20 mouse cellular contexts compared by ENCODE assay signal in the genomic region with DNA sequence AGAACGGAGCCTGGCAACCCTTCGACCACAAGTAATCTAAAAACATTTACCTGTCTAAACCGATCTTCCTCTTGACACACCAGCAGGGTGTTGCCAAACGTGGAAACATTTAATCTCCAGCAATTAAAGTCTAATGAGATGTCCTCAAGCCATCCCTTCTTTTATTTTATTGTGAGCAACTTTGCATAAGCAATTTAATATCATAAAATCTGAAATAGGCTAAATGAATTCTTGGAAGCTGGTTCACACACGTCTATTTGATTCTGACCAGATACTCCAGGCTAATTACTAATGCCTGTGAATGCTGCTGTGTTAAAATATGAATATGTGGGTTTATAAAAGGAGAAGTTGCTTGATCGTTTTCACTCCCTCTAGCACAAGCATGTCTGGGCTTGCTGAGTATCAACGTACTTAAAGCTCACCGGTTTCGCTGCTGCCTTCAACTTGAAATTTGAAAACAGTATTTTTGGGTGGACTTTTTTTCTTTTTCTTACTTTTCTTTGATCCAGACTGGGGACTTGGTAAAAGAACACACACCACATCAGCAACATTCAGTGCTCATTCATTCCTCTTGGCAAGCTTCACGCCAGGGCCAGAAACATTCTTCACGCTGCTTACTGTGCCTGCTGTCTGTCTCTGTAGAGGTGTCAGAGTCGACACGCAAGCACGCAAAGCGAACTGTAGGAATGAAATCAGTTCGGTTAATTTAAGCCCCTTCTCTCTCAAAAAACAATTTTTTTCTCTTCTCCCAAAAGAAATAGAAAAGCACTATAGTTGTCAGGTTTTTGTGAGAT.
A peak's percentile ranks its signal among the peaks of the same experiment; 100 is the strongest.
DNase-seq lines count a peak whose midpoint lies in the region; ATAC-seq and TF ChIP-seq lines count a peak whose summit lies in the region.
"Had no signal": no experiment of that assay in that cellular context is flagged by ENCODE, and none has a peak within 500 bp of the region (broad histone marks: within the 10 kb centered on the region; RNA-seq: fewer than 3 reads in every experiment).

No protein-coding gene starts in this region.

- peak; percentile 79 for ATAC-seq in forebrain, postnatal 0 days
- no peak; the same call in 1 of the 2 replicates for ATAC-seq in forebrain, embryonic 15.5 days (replicated peaks)
- no peak for ATAC-seq in kidney, embryonic 16.5 days (ENCODE audit: low FRiP score, low TSS enrichment)
- peak; percentile 39; the same call in 1 of the 2 replicates for ATAC-seq in embryonic facial prominence, embryonic 15.5 days (ENCODE audit: insufficient number of reproducible peaks, low FRiP score, low TSS enrichment, low read depth)
- no peak for ATAC-seq in liver, postnatal 0 days
- ATAC-seq: forebrain, embryonic 13.5 days; midbrain, embryonic 15.5 days had no signal

- peak; percentile 28 for DNase-seq in forebrain, postnatal 0 days
- no peak for DNase-seq in kidney, adult 2 months
- DNase-seq in CH12.LX (ENCODE audit: extremely low read depth) = peak; percentile 32
- no peak for DNase-seq in liver, postnatal 0 days
- no peak for DNase-seq in urinary bladder, adult 18-20 months (ENCODE audit: low spot score in 2 of 2)
- DNase-seq: adrenal gland, adult 8-10 months; cerebellum, adult 2 months; kidney, adult 9 months; liver, embryonic 13.5 days; lung, postnatal 10 days had no signal

- no peak for TF ChIP-seq RAD21 in CH12.LX (IDR thresholded peaks at IDR 0.05; ENCODE audit: low read depth, low read length)

- TF ChIP-seq CTCF in forebrain, postnatal 0 days (IDR thresholded peaks at IDR 0.05; ENCODE audit: low read depth) = no peak
- no peak for TF ChIP-seq CTCF in kidney, adult 2 months (conservative IDR thresholded peaks at IDR 0.05; ENCODE audit: insufficient read depth, insufficient read length, low read depth, low read length)
- no peak for TF ChIP-seq CTCF in CH12.LX (conservative IDR thresholded peaks at IDR 0.05 in 1 of 2, IDR thresholded peaks at IDR 0.05 in 1 of 2; ENCODE audit: low read depth in 2 of 2, low read length in 2 of 2)
- TF ChIP-seq CTCF in liver, postnatal 0 days (IDR thresholded peaks at IDR 0.05; ENCODE audit: low read depth) = no peak

- H3K27me3 ChIP-seq in forebrain, postnatal 0 days (ENCODE audit: insufficient read depth, low read length) = no peaks in the 10 kb centered on the region
- H3K27me3 ChIP-seq in forebrain, embryonic 15.5 days = no peaks in the 10 kb centered on the region
- H3K27me3 ChIP-seq in kidney, embryonic 16.5 days (ENCODE audit: insufficient read depth, low read length) = no peaks in the 10 kb centered on the region
- H3K27me3 ChIP-seq in kidney, adult 2 months (replicated peaks; ENCODE audit: control insufficient read depth, insufficient read depth, low read length) = no peaks in the 10 kb centered on the region
- H3K27me3 ChIP-seq in CH12.LX (replicated peaks) = no peaks in the 10 kb centered on the region
- H3K27me3 ChIP-seq in embryonic facial prominence, embryonic 15.5 days = no peaks in the 10 kb centered on the region
- no peaks in the 10 kb centered on the region for H3K27me3 ChIP-seq in liver, postnatal 0 days (ENCODE audit: insufficient read depth, low read length)
- H3K27me3 ChIP-seq: forebrain, embryonic 13.5 days; heart, embryonic 12.5 days; liver, embryonic 13.5 days; megakaryocyte, embryonic 14.5 days; midbrain, embryonic 15.5 days had no signal

- H3K4me1 ChIP-seq in forebrain, postnatal 0 days (ENCODE audit: insufficient read depth) = 0 out of 2 replicates have a peak, but pooled peaks cover 4% of the 10 kb centered on the region
- H3K4me1 ChIP-seq in forebrain, embryonic 15.5 days = no peaks in the 10 kb centered on the region
- H3K4me1 ChIP-seq in kidney, embryonic 16.5 days (ENCODE audit: insufficient read depth, low read length) = no peaks in the 10 kb centered on the region; the same call in 1 of the 2 replicates
- H3K4me1 ChIP-seq in kidney, adult 2 months (ENCODE audit: control insufficient read depth, insufficient read depth, low read length) = no peaks in the 10 kb centered on the region
- peaks cover 4 to 30% of the 10 kb centered on the region in 2 experiments for H3K4me1 ChIP-seq in CH12.LX (ENCODE audit: control insufficient read depth in 1 of 2, insufficient read depth in 2 of 2)
- no peaks in the 10 kb centered on the region for H3K4me1 ChIP-seq in embryonic facial prominence, embryonic 15.5 days
- H3K4me1 ChIP-seq in liver, postnatal 0 days (ENCODE audit: insufficient read depth) = no peaks in the 10 kb centered on the region
- H3K4me1 ChIP-seq: forebrain, embryonic 13.5 days; hindbrain, embryonic 10.5 days; limb, embryonic 12.5 days; liver, embryonic 13.5 days; midbrain, embryonic 15.5 days had no signal

- H3K79me2 ChIP-seq in CH12.LX (replicated peaks; ENCODE audit: control insufficient read depth, extremely low read depth, insufficient read depth, poor library complexity, severe bottlenecking) = no peaks in the 10 kb centered on the region

- dilution Hi-C loops in CH12.LX (cut with MboI; ENCODE audit: extremely low pct_ligation_motif_present, extremely low pct_unique_long_range_greater_than_20kb, low sequenced_read_pairs) = no loop called here

- no peaks in the 10 kb centered on the region for H3K36me3 ChIP-seq in forebrain, postnatal 0 days (ENCODE audit: insufficient read depth)
- no peaks in the 10 kb centered on the region for H3K36me3 ChIP-seq in forebrain, embryonic 15.5 days
- H3K36me3 ChIP-seq in kidney, embryonic 16.5 days (ENCODE audit: insufficient read depth, low read length) = no peaks in the 10 kb centered on the region
- no peaks in the 10 kb centered on the region for H3K36me3 ChIP-seq in kidney, adult 2 months (ENCODE audit: control insufficient read depth, insufficient read depth, low read length)
- H3K36me3 ChIP-seq in CH12.LX (replicated peaks in 1 of 2; ENCODE audit: control insufficient read depth in 1 of 2, insufficient read depth in 1 of 2, low read length in 1 of 2) = no peaks in the 10 kb centered on the region
- no peaks in the 10 kb centered on the region for H3K36me3 ChIP-seq in embryonic facial prominence, embryonic 15.5 days
- no peaks in the 10 kb centered on the region for H3K36me3 ChIP-seq in liver, postnatal 0 days (replicated peaks; ENCODE audit: insufficient read depth, low read length)
- H3K36me3 ChIP-seq: heart, embryonic 12.5 days; hindbrain, embryonic 10.5 days; limb, embryonic 12.5 days; liver, embryonic 13.5 days; midbrain, embryonic 15.5 days had no signal

- no peak overlapping the region for H3K4me2 ChIP-seq in forebrain, postnatal 0 days (ENCODE audit: low read depth)
- H3K4me2 ChIP-seq in forebrain, embryonic 15.5 days (replicated peaks) = no peak overlapping the region
- no peak overlapping the region for H3K4me2 ChIP-seq in kidney, embryonic 16.5 days (replicated peaks; ENCODE audit: low read depth, low read length)
- H3K4me2 ChIP-seq in CH12.LX (ENCODE audit: insufficient read depth, low read depth, poor library complexity, severe bottlenecking) = no peak overlapping the region
- no peak overlapping the region for H3K4me2 ChIP-seq in embryonic facial prominence, embryonic 15.5 days (replicated peaks)
- no peak overlapping the region for H3K4me2 ChIP-seq in liver, postnatal 0 days (ENCODE audit: low read depth, low read length)
- H3K4me2 ChIP-seq: forebrain, embryonic 13.5 days; heart, embryonic 12.5 days; limb, embryonic 12.5 days; liver, embryonic 13.5 days; midbrain, embryonic 15.5 days had no signal

- 0 out of 2 replicates have a peak, but pooled peaks have one; percentile 26 for TF ChIP-seq EP300 in CH12.LX (IDR thresholded peaks at IDR 0.05; ENCODE audit: low read length)
- TF ChIP-seq EP300 in liver, postnatal 0 days (IDR thresholded peaks at IDR 0.05; ENCODE audit: low read depth) = no peak

- H3K9ac ChIP-seq in forebrain, postnatal 0 days = no peak overlapping the region
- H3K9ac ChIP-seq in forebrain, embryonic 15.5 days (replicated peaks) = no peak overlapping the region
- H3K9ac ChIP-seq in kidney, embryonic 16.5 days (replicated peaks; ENCODE audit: low read length) = 0 out of 2 replicates have a peak overlapping the region, but pooled peaks have one; percentile 8
- H3K9ac ChIP-seq in CH12.LX (ENCODE audit: insufficient read depth, low read depth) = no peak overlapping the region
- no peak overlapping the region for H3K9ac ChIP-seq in embryonic facial prominence, embryonic 15.5 days
- no peak overlapping the region for H3K9ac ChIP-seq in liver, postnatal 0 days (replicated peaks)
- H3K9ac ChIP-seq: forebrain, embryonic 13.5 days; heart, embryonic 12.5 days; limb, embryonic 12.5 days; liver, embryonic 13.5 days; midbrain, embryonic 15.5 days had no signal

- WGBS in forebrain, postnatal 0 days = 61% methylated on average over 16 of the region's 16 CpGs
- 77% methylated on average over 16 of the region's 16 CpGs for WGBS in forebrain, embryonic 15.5 days
- 64% methylated on average over 16 of the region's 16 CpGs for WGBS in kidney, embryonic 16.5 days
- 79% methylated on average over 16 of the region's 16 CpGs for WGBS in kidney, adult 2 months
- WGBS in embryonic facial prominence, embryonic 15.5 days = 57% methylated on average over 16 of the region's 16 CpGs
- WGBS in liver, postnatal 0 days (ENCODE audit: insufficient replicate concordance) = 73% methylated on average over 16 of the region's 16 CpGs

- H3K27ac ChIP-seq in forebrain, postnatal 0 days (ENCODE audit: low read depth, low read length) = no peak overlapping the region
- H3K27ac ChIP-seq in forebrain, embryonic 15.5 days (replicated peaks) = no peak overlapping the region
- no peak overlapping the region for H3K27ac ChIP-seq in kidney, embryonic 16.5 days (ENCODE audit: low read length)
- no peak overlapping the region for H3K27ac ChIP-seq in kidney, adult 2 months (ENCODE audit: insufficient read depth, low read depth, low read length)
- H3K27ac ChIP-seq in CH12.LX (ENCODE audit: insufficient read depth, low read depth) = no peak overlapping the region
- H3K27ac ChIP-seq in embryonic facial prominence, embryonic 15.5 days (replicated peaks) = peak overlapping the region; percentile 69
- no peak overlapping the region for H3K27ac ChIP-seq in liver, postnatal 0 days (ENCODE audit: low read depth)
- H3K27ac ChIP-seq: forebrain, embryonic 13.5 days; hindbrain, embryonic 10.5 days; left cerebral cortex, adult 2 months; limb, embryonic 12.5 days; liver, embryonic 13.5 days; midbrain, embryonic 15.5 days had no signal

- H3K4me3 ChIP-seq in forebrain, postnatal 0 days (ENCODE audit: low read depth, low read length) = no peak overlapping the region
- H3K4me3 ChIP-seq in forebrain, embryonic 15.5 days = no peak overlapping the region
- no peak overlapping the region for H3K4me3 ChIP-seq in kidney, embryonic 16.5 days (ENCODE audit: low read length)
- no peak overlapping the region for H3K4me3 ChIP-seq in kidney, adult 2 months (ENCODE audit: insufficient read depth, low read depth, low read length)
- H3K4me3 ChIP-seq in CH12.LX (replicated peaks in 1 of 3; ENCODE audit: low read depth in 2 of 3, low read length in 2 of 3, poor library complexity in 1 of 3) = no peak overlapping the region
- no peak overlapping the region for H3K4me3 ChIP-seq in embryonic facial prominence, embryonic 15.5 days (replicated peaks)
- no peak overlapping the region for H3K4me3 ChIP-seq in liver, postnatal 0 days (ENCODE audit: low read depth, low read length)
- H3K4me3 ChIP-seq: forebrain, embryonic 13.5 days; heart, embryonic 12.5 days; hindbrain, embryonic 10.5 days; left cerebral cortex, adult 2 months; limb, embryonic 12.5 days; liver, embryonic 13.5 days; megakaryocyte, embryonic 14.5 days; midbrain, embryonic 15.5 days had no signal

- in situ Hi-C loops in CH12.LX (cut with MboI; ENCODE audit: low pct_ligation_motif_present, low pct_unique_long_range_greater_than_20kb, low sequenced_read_pairs) = no loop called here

- H3K9me3 ChIP-seq in forebrain, postnatal 0 days (ENCODE audit: low read length) = no peaks in the 10 kb centered on the region
- H3K9me3 ChIP-seq in forebrain, embryonic 15.5 days = no peaks in the 10 kb centered on the region
- H3K9me3 ChIP-seq in kidney, embryonic 16.5 days (ENCODE audit: low read length) = no peaks in the 10 kb centered on the region
- H3K9me3 ChIP-seq in CH12.LX (replicated peaks; ENCODE audit: low read length) = peaks cover 9% of the 10 kb centered on the region
- H3K9me3 ChIP-seq in embryonic facial prominence, embryonic 15.5 days (replicated peaks) = no peaks in the 10 kb centered on the region
- H3K9me3 ChIP-seq in liver, postnatal 0 days (ENCODE audit: low read length) = no peaks in the 10 kb centered on the region
- H3K9me3 ChIP-seq: forebrain, embryonic 13.5 days; heart, embryonic 12.5 days; hindbrain, embryonic 10.5 days; limb, embryonic 12.5 days; liver, embryonic 13.5 days; midbrain, embryonic 15.5 days had no signal

- TF ChIP-seq POLR2A in kidney, adult 2 months (IDR thresholded peaks at IDR 0.05; ENCODE audit: low read depth, low read length) = no peak
- no peak for TF ChIP-seq POLR2A in CH12.LX (IDR thresholded peaks at IDR 0.05; ENCODE audit: low read depth, low read length)

Comparison
In these comparisons a context has a peak if more than half of its experiments do, and no peak if none do; other contexts are left out.
1. ATAC-seq: peak in forebrain, postnatal 0 days (single experiment) and embryonic facial prominence, embryonic 15.5 days (single experiment); none in forebrain, embryonic 15.5 days (single experiment), kidney, embryonic 16.5 days (single experiment) and liver, postnatal 0 days (single experiment).
2. DNase-seq: peak in forebrain, postnatal 0 days (single experiment) and CH12.LX (single experiment); none in kidney, adult 2 months (single experiment), liver, postnatal 0 days (single experiment) and urinary bladder, adult 18-20 months (0 of 2).